Mouse (Mus musculus) bone marrow macrophage, adult 2 months (primary cell): ENCODE data around the gene AW822073.
"Not testable (repeated sequence)": the region's sequence is repeated elsewhere in the genome, so short reads cannot be mapped to it uniquely, and the experiment has no call there.

ENCODE experiments used
- CTCF ChIP-seq: IDR thresholded peaks from 2 replicates; pipeline ENCODE4 v1.5.1; 2012; ENCODE audit warnings: low read depth, mild to moderate bottlenecking, low read length, moderate library complexity
- POLR2A ChIP-seq: IDR thresholded peaks from 2 replicates; pipeline ENCODE4 v1.6.1; 2012; ENCODE audit warnings: mild to moderate bottlenecking, low read depth, low read length, borderline replicate concordance

DNA sequence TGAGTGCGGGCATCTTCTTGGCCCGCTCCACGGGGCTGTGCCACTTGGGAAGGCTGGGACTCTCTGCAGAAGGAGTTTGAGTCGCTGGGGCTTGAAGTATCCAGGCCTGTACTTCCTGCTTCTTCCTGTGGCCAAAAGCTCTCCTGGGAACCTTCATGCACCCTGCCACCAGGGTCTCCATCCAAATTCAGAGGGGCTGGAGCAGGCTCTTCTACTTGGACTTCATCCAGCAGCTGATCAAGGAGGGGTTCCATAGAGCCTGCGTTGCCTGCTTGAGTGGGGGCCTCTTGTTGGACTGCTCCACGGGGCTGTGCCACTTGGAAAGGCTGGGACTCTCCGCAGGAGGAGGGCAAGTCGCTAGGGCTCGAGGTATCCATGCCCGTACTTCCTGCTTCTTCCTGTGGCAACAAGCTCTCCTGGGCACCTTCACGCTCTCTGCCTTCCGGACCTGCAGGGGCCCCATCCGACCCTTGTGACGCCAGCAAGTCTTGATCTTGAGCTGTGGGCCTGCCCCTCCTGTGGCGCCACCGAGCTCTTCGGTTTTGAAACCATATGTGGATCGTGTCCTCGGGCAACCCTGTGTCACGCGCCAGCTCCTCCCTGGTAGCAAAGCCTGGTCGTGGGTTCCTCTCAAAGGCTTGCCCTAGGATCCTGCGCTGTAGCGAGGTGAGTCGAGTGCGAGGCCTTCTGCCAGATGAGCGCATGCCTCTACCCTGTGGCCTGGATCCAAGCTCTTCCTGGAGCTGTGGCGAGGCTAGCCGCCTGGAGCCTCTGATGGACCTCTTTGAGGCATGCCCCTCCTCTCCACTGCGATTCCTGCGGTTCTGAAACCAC, 541 bp downstream of the AW822073 start:
- TF ChIP-seq CTCF, POLR2A: not testable (repeated sequence)
